Mouse (Mus musculus): ENCODE results near the gene Ube2j1.

The Ube2j1 gene

GRCm38 (mm10) chr4:33070326-33070725 lies 39.1 kb downstream of the Ube2j1 start:
- DNase-seq (ENCODE audit: low read depth, low spot score), result no peak

- DNase-seq (ENCODE audit: low read depth, low spot score), result no peak
Measured at GRCm38 (mm10) chr4:33071337-33071736, 40.1 kb downstream of the Ube2j1 start.

GRCm38 (mm10) chr4:33072526-33073161 lies 41.4 kb downstream of the Ube2j1 start:
- no peak for DNase-seq (ENCODE audit: low read depth, low spot score)

- DNase-seq (ENCODE audit: low read depth, low spot score), result no peak
Measured at GRCm38 (mm10) chr4:33074406-33074805, 43.2 kb downstream of the Ube2j1 start.

DNA sequence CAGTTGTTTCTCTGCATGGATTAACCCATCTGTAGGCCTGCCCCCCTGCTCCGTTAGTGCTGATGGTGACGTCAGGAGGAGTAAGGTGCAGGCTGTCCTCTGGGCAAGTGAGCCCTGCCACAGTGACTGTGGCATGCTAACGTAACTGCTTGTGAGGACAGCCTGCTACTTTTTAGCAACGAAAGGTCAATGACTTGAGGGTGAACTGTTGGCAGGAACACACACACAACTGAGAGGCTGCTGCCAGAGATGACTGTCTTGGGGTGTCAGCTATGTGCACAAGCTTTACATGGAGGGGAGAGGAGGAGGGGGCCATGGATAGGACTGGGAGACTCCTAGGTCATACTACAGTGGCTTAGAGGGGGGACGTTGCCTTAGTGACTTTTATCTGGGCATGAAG lies 43.6 kb downstream of the Ube2j1 start:
- DNase-seq (ENCODE audit: low read depth, low spot score), result no peak

GRCm38 (mm10) chr4:33075776-33076524 lies 44.7 kb downstream of the Ube2j1 start:
- no peak for DNase-seq (ENCODE audit: low read depth, low spot score)

- no peak for DNase-seq (ENCODE audit: low read depth, low spot score)
Measured at GRCm38 (mm10) chr4:33077161-33077560, 45.9 kb downstream of the Ube2j1 start.

GRCm38 (mm10) chr4:33077724-33078123 lies 46.5 kb downstream of the Ube2j1 start:
- no peak for DNase-seq (ENCODE audit: low read depth, low spot score)

DNA sequence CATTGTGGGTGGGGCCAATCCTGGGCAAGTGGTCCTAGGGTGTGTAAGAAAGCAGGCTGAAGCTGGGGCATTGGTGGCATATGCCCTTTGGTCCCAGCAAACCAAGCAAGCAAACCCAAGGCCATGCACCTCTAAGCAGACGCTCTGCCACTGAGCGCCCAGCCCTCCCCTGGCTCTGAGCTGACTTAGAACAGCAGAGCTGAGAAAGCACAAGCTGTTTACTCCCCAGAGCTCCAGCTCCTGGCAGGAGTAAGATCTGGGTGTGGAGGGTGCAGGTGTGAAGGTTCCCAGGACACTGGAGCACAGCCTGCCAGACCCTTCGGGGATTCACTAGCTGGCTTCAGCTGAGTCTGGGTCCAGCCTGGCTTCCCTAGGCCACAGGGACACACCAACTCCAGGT lies 47.3 kb downstream of the Ube2j1 start:
- DNase-seq (ENCODE audit: low read depth, low spot score), result no peak

GRCm38 (mm10) chr4:33099118-33099694 lies 68.0 kb downstream of the Ube2j1 start:
- DNase-seq (ENCODE audit: low read depth, low spot score), result no peak

Data from WW6 (cell line).